Mouse (Mus musculus) bone marrow, adult 2 months (tissue): ENCODE results near the gene Prpf31.

Experiments
- CTCF ChIP-seq: fragments of 200-500 bp; IDR thresholded peaks from 2 replicates; pipeline ENCODE4 v1.5.1; 2011; ENCODE audit warnings: low read length, control low read depth; ENCODE audit not compliant: control insufficient read depth, insufficient read depth
- POLR2A ChIP-seq: fragments of 200-500 bp; IDR thresholded peaks from 2 replicates; pipeline ENCODE4 v1.6.1; 2011; ENCODE audit warnings: low read depth, mild to moderate bottlenecking, control low read depth, low read length, borderline replicate concordance; ENCODE audit not compliant: control insufficient read depth

DNA sequence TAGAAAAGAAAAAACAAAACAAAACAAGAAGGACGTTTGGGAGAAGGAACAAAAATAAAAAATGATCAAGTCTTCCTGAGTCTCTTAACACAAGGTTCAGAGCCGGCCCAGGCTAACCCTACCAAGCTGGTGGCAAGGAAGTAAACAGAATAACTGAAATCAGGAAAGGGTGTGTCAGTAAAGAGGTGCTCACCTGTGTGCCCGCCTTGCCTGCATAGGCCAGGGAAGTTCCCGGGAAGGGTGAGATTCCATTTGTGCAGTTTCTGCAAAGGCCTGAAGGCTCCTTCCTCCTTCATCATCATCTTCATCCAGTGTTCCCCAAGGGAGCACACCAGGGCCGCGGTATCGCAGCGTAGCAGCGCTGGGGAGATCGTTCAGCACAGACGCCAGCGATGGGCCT is 46.6 kb downstream of the Prpf31 start:
- TF ChIP-seq CTCF, result no peak
- TF ChIP-seq POLR2A, result no peak
